Mouse (Mus musculus): ENCODE measurements around the gene Tuba8. TPM values are rescaled to one million over a fixed set of nuclear protein-coding genes. Genes with fewer than 3 reads are reported as not detected.

Tuba8 gene
- total RNA-seq, 2 experiments from 2014 or later = 6.3 to 7.8 TPM

Other genes starting within 250 kb of the Tuba8 start
- 10 to 100 TPM; 75.0 to 80.8 TPM for gene Mical3, start 79.7 kb upstream of the Tuba8 start, total RNA-seq (2021)
- 10 to 100 TPM; 11.4 to 12.8 TPM for gene Pex26, start 27.0 kb upstream of the Tuba8 start, total RNA-seq (2021)
- gene Usp18, start 35.2 kb downstream of the Tuba8 start, total RNA-seq (2021) = under 1 TPM; 0.30 to 0.64 TPM
- 10 to 100 TPM in 1 of 2 experiments, 1 to 10 TPM in 1; 8.9 to 11.6 TPM for gene Slc6a13, start 89.5 kb downstream of the Tuba8 start, total RNA-seq (2021)
- gene Slc6a12, start 132.4 kb downstream of the Tuba8 start, total RNA-seq (2021) = 1 to 10 TPM; 2.2 to 2.3 TPM